Mouse (Mus musculus): ENCODE results near the gene Dhx40. TPM values are rescaled to one million over a fixed set of nuclear protein-coding genes. Genes with fewer than 3 reads are reported as not detected.

Gene Dhx40
- polyA plus RNA-seq, 1 experiment from 2014 or later = 10.4 TPM

Other genes starting within 250 kb of the Dhx40 start
- gene Vmp1, start 123.9 kb downstream of the Dhx40 start, polyA plus RNA-seq (2015; fragmentation: Nextera tagmentation; extraction: Ambion mirVana) = 77.5 and 87.3 TPM in 2 replicates
- gene Ptrh2, start 123.8 kb downstream of the Dhx40 start, polyA plus RNA-seq (2015; fragmentation: Nextera tagmentation; extraction: Ambion mirVana) = 13.3 and 13.7 TPM in 2 replicates
- gene Cltc, start 50.2 kb downstream of the Dhx40 start, polyA plus RNA-seq (2015; fragmentation: Nextera tagmentation; extraction: Ambion mirVana) = 87.5 and 96.5 TPM in 2 replicates
- gene Ypel2, start 186.0 kb upstream of the Dhx40 start, polyA plus RNA-seq (2015; fragmentation: Nextera tagmentation; extraction: Ambion mirVana) = 1.8 and 2.4 TPM in 2 replicates

All from liver, embryonic 16.5 days (tissue).